Mouse (Mus musculus) neutrophil, adult 83 days (primary cell): Measurements from ENCODE around the gene Melk. TPM values are rescaled to one million over a fixed set of nuclear protein-coding genes. Genes with fewer than 3 reads are reported as not detected.

ENCODE experiments used
- total RNA-seq, 2 experiments: library from RNA; stranded (reverse); gene quantifications; one replicate each; pipeline ENCODE4 v1.2.4; 2023

Melk gene
- total RNA-seq, result 10 to 100 TPM; 13.7 to 14.7 TPM

DNA sequence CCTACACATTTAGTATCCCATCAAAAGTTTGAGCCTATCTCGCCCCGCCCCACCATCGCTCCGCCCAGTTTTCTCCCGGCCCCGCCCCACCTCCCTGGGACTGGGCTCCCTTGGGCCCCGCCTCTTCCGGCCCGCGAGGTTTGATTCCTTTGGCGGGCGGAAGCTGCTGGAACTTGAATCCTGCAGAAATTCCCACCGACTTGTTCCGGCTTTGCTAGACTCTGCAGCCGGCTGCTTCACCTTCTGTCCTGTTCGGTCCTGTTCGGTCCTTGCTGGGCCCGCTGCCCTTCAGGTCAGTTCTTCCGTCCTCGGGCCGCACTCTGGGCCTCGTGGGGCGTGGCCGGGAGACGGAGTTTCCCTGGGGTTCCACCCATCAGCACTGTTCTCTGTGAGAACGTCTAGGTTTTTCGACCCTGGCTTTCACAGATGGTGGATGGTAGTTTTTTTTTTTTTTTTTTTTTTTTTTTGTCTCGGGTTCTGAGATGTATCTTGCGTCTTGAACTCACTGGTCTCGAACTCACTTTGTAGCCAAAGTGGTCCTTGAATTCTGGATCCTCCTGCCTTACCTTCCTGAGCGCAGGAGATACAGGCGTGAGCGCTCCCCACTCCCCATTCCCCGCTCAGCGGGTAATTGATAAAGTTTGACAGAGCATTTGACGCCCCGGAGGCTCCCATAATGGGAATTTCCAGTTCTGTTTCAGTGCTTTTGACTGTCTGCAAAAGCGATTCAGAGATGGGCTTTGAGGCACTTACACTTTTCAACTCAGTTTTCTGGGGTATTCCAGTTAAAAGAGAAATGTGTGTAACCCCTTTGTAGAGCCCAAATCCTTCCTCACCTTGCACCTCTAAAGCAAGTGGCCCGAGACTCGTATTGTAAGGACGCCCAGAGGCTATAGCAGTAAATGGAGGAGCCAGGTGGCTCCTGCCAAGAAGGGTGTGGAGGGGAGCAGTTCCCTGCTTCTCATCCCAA lies at the start of gene Melk:
Melk (plus strand) TSS at position 96 of the 970 bp plus-strand sequence.

Other genes starting within 250 kb of the Melk start
- 10 to 100 TPM; 19.6 to 24.4 TPM for gene Gne, start 216.7 kb upstream of the Melk start, total RNA-seq
- gene Rnf38, start 67.1 kb upstream of the Melk start, total RNA-seq, result 100 to 1,000 TPM in 1 of 2 experiments, 10 to 100 TPM in 1; 98.4 to 111 TPM